Mouse (Mus musculus) neutrophil, adult 5-6 weeks (primary cell): ENCODE measurements around the gene G3bp2. TPM values are rescaled to one million over a fixed set of nuclear protein-coding genes. Genes with fewer than 3 reads are reported as not detected.

Experiments used
- ATAC-seq: fragments of 151-379, 151-347 bp; 2 replicates; pipeline ENCODE4 v1.8.0; 2017; ENCODE audit warnings: mild to moderate bottlenecking, moderate TSS enrichment; ENCODE audit not compliant: insufficient number of reproducible peaks, poor library complexity, low FRiP score, severe bottlenecking; ENCODE audit errors: extremely low read depth
- total RNA-seq: library from RNA; stranded (forward); fragments of 200-1000 nt; gene quantifications from 2 replicates; pipeline ENCODE4 v1.2.3, GENCODE M21; 2017

The G3bp2 gene
- total RNA-seq, 1 experiment from 2014 or later: 139 TPM

GRCm38 (mm10) chr5:92052866-92053265 lies 30.7 kb downstream of the G3bp2 start:
- no peak for ATAC-seq

GRCm38 (mm10) chr5:92050419-92050818 lies 33.1 kb downstream of the G3bp2 start:
- no peak for ATAC-seq

GRCm38 (mm10) chr5:92043783-92044182 lies 39.7 kb downstream of the G3bp2 start, which contains the start of gene Cdkl2:
Cdkl2 (minus strand) TSS chr5:92043883.
- ATAC-seq: no peak

GRCm38 (mm10) chr5:92042377-92043348 lies 40.9 kb downstream of the G3bp2 start:
- ATAC-seq: peak; percentile 99

GRCm38 (mm10) chr5:92019960-92020359 lies 63.6 kb downstream of the G3bp2 start:
- ATAC-seq: no peak

- no peak for ATAC-seq
Observed at GRCm38 (mm10) chr5:92011756-92012155, 71.8 kb downstream of the G3bp2 start.

GRCm38 (mm10) chr5:92009827-92010226 lies 73.7 kb downstream of the G3bp2 start:
- ATAC-seq: no peak

GRCm38 (mm10) chr5:92003011-92003410 lies 80.5 kb downstream of the G3bp2 start:
- ATAC-seq: peak; percentile 70

Other genes starting within 250 kb of the G3bp2 start
- 157 and 163 TPM in 2 replicates for gene Rchy1, start 120.7 kb downstream of the G3bp2 start, total RNA-seq
- 0.86 TPM in 1 of 2 replicates, not detected in the other for gene Odaph, start 96.2 kb downstream of the G3bp2 start, total RNA-seq
- 0.25 and 1.3 TPM in 2 replicates for gene Cdkl2, start 39.8 kb downstream of the G3bp2 start, total RNA-seq
- 29.8 and 30.3 TPM in 2 replicates for gene Uso1, start 54.2 kb upstream of the G3bp2 start, total RNA-seq
- not detected in 2 replicates for gene U90926, start 131.7 kb upstream of the G3bp2 start, total RNA-seq
- gene Ppef2, start 172.6 kb upstream of the G3bp2 start, total RNA-seq: 0.86 and 1.0 TPM in 2 replicates
- 42.5 and 43.8 TPM in 2 replicates for gene Naaa, start 194.5 kb upstream of the G3bp2 start, total RNA-seq
- gene Sdad1, start 226.8 kb upstream of the G3bp2 start, total RNA-seq: 41.9 and 50.0 TPM in 2 replicates
- 0.12 TPM in 2 replicates for gene Cxcl9, start 244.4 kb upstream of the G3bp2 start, total RNA-seq
- 0.49 TPM in 1 of 2 replicates, not detected in the other for gene Art3, start 248.1 kb upstream of the G3bp2 start, total RNA-seq